Mouse (Mus musculus) layer of hippocampus, adult 11-12 months (tissue): Measurements from ENCODE around the gene Olfr1283.
"Not testable (repeated sequence)": the region's sequence is repeated elsewhere in the genome, so short reads cannot be mapped to it uniquely, and the experiment has no call there.

Experiments
- DNase-seq: peaks from one replicate; pipeline ENCODE4 v3.0.0; 2022; ENCODE audit warnings: low spot score

The Olfr1283 gene

DNA sequence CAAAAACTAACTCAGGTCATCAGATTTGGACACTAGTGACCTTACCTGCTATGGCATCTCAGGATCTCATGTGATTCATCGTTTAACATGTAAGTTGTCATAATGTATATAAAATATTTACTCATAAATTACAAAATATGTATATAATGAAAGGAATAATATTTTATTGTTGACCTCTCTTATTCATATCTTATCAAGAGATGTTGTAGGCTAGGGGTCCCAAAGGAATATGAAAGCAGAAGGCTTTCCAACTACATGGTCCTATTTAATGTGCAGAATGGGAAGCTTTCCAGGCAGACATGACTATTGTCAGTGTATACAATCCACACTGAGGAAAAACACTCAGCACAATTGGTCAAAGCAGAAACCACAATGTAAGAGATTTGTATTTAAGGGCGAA, at the start of gene Olfr1283:
Gene Olfr1283, plus strand, starts transcription at position 301 of the 400 bp plus-strand sequence.
- DNase-seq, result no peak

DNA sequence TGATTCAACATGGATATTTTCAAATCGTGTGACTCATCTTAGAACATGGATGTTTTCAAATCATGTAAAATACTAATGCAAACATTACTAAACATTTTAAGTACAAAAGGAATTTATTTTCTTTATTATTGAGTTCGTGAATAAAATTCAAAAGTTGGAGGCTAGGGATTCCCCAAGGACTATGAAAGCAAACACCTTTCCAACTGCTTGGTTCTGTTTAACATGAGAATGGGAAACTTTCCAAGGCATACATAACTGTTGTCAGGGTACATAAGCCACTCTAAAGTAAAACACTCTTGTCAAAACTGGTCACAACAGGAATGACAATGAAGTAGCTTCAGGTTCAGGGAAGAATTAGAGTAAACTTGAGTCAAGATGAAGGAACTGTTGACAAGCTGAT, 40.4 kb upstream of the Olfr1283 start, which contains the start of gene Olfr1281:
Gene Olfr1281, plus strand, starts transcription at position 301 of the 400 bp plus-strand sequence.
- no peak for DNase-seq

DNA sequence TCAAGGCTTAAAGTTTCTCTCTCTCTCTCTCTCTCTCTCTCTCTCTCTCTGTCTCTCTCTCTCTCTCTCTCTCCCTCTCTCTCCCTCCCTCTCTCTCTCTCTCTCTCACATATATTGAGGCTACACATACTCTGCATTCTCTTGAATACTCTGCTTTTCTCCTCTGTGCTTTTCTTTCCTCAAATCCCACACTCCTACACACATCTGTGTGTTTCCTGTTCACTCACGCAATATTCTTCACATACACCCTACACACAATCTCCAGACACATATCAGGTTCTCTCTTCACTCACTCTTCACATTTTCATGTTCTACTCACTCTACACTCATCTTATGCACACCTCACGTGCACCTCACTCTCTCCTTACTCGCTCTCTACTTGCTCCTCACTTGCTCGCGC, 32.9 kb upstream of the Olfr1283 start:
- DNase-seq, result not testable (repeated sequence)

DNA sequence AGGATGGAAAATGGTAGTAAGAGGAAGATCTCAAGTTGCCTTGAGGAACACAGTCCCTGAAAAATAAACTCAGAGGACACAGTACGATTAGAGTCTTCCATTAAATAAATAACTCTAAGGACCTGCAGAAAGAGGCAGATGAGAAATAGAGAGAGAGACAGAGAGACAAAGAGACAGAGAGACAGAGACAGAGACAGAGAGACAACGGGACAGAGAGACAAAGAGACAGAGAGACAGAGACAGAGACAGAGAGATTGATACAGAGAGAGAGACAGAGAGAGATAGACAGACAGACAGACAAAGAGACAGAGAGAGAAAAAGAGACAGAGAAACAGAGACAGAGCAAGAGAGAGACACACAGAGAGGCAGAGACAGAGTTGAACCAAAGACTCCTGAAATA, 30.6 kb upstream of the Olfr1283 start, which contains the start of gene Olfr1282:
Gene Olfr1282, minus strand, starts transcription at position 101 of the 400 bp plus-strand sequence.
- DNase-seq, result no peak

DNA sequence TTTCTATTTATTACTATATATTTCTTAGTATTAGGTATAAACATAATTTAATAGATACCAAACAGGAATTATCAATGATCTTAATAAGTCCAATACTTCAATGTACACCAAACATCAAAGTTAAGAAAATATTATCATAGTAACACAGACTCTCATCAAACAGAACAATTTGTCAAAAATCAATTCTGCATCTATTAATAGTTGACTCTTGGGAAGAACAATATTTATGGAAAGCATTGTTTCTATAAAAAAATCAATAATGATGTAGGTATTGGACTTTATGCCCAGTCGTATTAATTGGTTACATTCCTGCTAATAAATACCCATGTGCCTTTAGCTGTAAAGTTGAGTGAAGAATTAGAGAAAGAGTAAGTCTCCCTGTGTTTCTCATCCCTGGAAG, 8.6 kb downstream of the Olfr1283 start, which contains the start of gene Olfr1284:
Gene Olfr1284, plus strand, starts transcription at position 301 of the 400 bp plus-strand sequence.
- DNase-seq, result no peak
